Mouse (Mus musculus) liver, adult 2 months (tissue): ENCODE measurements around the gene Serinc3. TPM values are rescaled to one million over a fixed set of nuclear protein-coding genes. Genes with fewer than 3 reads are reported as not detected.

Experiments used
- DNase-seq: peaks from one replicate; pipeline ENCODE4 v3.0.0-alpha.2; 2011; ENCODE audit warnings: low read depth, low spot score; ENCODE audit errors: extremely low read depth
- H3K27ac ChIP-seq: fragments of 200-500 bp; replicated peaks from 2 replicates; pipeline ENCODE4 v1.5.1; 2012; ENCODE audit warnings: low read depth, mild to moderate bottlenecking, control low read depth, inconsistent platforms, low read length; ENCODE audit not compliant: insufficient read depth
- H3K27me3 ChIP-seq: fragments of 200-500 bp; 2 replicates; pipeline ENCODE4 v1.6.1; 2012; ENCODE audit warnings: mild to moderate bottlenecking, moderate library complexity, low read length, inconsistent platforms; ENCODE audit not compliant: control insufficient read depth, insufficient read depth
- H3K36me3 ChIP-seq: fragments of 200-500 bp; 2 replicates; pipeline ENCODE4 v1.6.1; 2012; ENCODE audit warnings: low read length, inconsistent platforms; ENCODE audit not compliant: control insufficient read depth, insufficient read depth
- H3K4me1 ChIP-seq: fragments of 200-500 bp; 2 replicates; pipeline ENCODE4 v1.6.1; 2011; ENCODE audit warnings: low read length; ENCODE audit not compliant: control insufficient read depth, insufficient read depth
- H3K4me3 ChIP-seq: fragments of 200-500 bp; 2 replicates; pipeline ENCODE4 v1.5.1; 2011; ENCODE audit warnings: low read depth, mild to moderate bottlenecking, control low read depth, low read length, moderate library complexity; ENCODE audit not compliant: insufficient read depth
- H3K79me2 ChIP-seq: fragments of 200-500 bp; 2 replicates; pipeline ENCODE4 v1.6.1; 2012; ENCODE audit warnings: inconsistent platforms, mild to moderate bottlenecking, low read length, moderate library complexity; ENCODE audit not compliant: control insufficient read depth, insufficient read depth
- H3K9ac ChIP-seq: fragments of 200-500 bp; 2 replicates; pipeline ENCODE4 v1.6.1; 2012; ENCODE audit warnings: low read depth, mild to moderate bottlenecking, control low read depth, inconsistent platforms, low read length
- CTCF ChIP-seq: fragments of 200-500 bp; IDR thresholded peaks from 2 replicates; pipeline ENCODE4 v1.5.1; 2011; ENCODE audit warnings: low read depth, low read length, control low read depth
- POLR2A ChIP-seq: fragments of 200-500 bp; IDR thresholded peaks from 2 replicates; pipeline ENCODE4 v1.6.1; 2011; ENCODE audit warnings: low read length, control low read depth; ENCODE audit not compliant: insufficient read depth; ENCODE audit errors: extremely low read depth
- WGBS: fragments of 180-500 bp; shearing (Covaris S2); methylation state at CpG from one replicate; pipeline ENCODE4 v1.1.7; 2018; 5-methylcytosine and 5-hydroxymethylcytosine counted together
- polyA plus RNA-seq: library from polyadenylated mRNA; depleted of rRNA; stranded (reverse); fragments of >200 nt; gene quantifications from 2 replicates; pipeline ENCODE4 v1.2.3, GENCODE M21; 2012
- total RNA-seq: library from RNA; depleted of rRNA; stranded (reverse); fragments of >200 nt; gene quantifications from 2 replicates; pipeline ENCODE4 v1.2.3, GENCODE M21; 2014

Serinc3 gene
- total and polyA plus RNA-seq, 2 experiments: 122 to 123 TPM

GRCm38 (mm10) chr2:163642685-163643575 is 2.0 kb downstream of the Serinc3 start:
- peak overlapping the region; percentile 89 for H3K27ac ChIP-seq
- H3K4me1 ChIP-seq: peaks cover 21% of the 10 kb centered on the region
- peaks cover 20% of the 10 kb centered on the region for H3K36me3 ChIP-seq
- peak; percentile 76 for DNase-seq
- peak overlapping the region; percentile 81 for H3K4me3 ChIP-seq
- H3K79me2 ChIP-seq: peaks cover 39% of the 10 kb centered on the region
- 56% methylated on average over 30 of the region's 30 CpGs for WGBS
- H3K27me3 ChIP-seq: no peaks in the 10 kb centered on the region
- peak overlapping the region; percentile 77 for H3K9ac ChIP-seq
- no peak for TF ChIP-seq CTCF
- TF ChIP-seq POLR2A: no peak

- DNase-seq: no peak
- TF ChIP-seq POLR2A (no peak), CTCF (no peak)
- Histone ChIP-seq H3K4me3 (no peak overlapping the region), H3K36me3 (peaks cover 26% of the 10 kb centered on the region), H3K4me1 (peaks cover 28% of the 10 kb centered on the region), H3K27ac (peak overlapping the region; percentile 70; the same call in 1 of the 2 replicates), H3K79me2 (peaks cover 45% of the 10 kb centered on the region), H3K27me3 (no peaks in the 10 kb centered on the region), H3K9ac (no peak overlapping the region)
- WGBS: 67% methylated on average over 3 of the region's 3 CpGs
These were observed 3.2 kb downstream of the Serinc3 start for GRCm38 (mm10) chr2:163641681-163642080.

DNA sequence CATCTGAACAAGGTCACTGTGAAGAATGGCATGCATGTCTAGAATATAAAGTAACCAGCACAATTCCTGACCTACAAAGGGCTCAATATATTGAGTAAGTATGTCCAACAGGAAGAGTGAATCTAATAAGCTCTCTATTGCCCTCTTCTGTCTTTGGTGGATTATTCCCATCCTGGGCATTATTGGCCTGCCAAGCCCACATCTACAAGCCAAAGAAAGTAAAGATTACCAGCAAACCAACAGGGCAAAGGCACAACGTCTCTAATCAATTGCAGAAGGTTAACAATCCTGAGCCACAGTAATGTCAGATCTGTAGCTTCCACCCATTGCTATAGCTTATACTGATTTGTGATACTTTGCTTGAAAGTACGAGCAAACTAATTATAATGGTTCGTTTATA is 4.4 kb downstream of the Serinc3 start:
- H3K9ac ChIP-seq: peak overlapping the region; percentile 44
- peaks cover 34% of the 10 kb centered on the region for H3K36me3 ChIP-seq
- H3K79me2 ChIP-seq: peaks cover 45% of the 10 kb centered on the region
- 43% methylated on average over 3 of the region's 3 CpGs for WGBS
- TF ChIP-seq POLR2A (no peak), CTCF (peak; percentile 26; the same call in 1 of the 2 replicates)
- peak; percentile 79 for DNase-seq
- no peaks in the 10 kb centered on the region for H3K27me3 ChIP-seq
- H3K27ac ChIP-seq: peak overlapping the region; percentile 13
- no peak overlapping the region; the same call in 1 of the 2 replicates for H3K4me3 ChIP-seq
- H3K4me1 ChIP-seq: peaks cover 28% of the 10 kb centered on the region

GRCm38 (mm10) chr2:163637655-163638266 is 7.2 kb downstream of the Serinc3 start:
- H3K27ac ChIP-seq: peak overlapping the region; percentile 34
- WGBS: 46% methylated on average over 5 of the region's 5 CpGs
- no peak overlapping the region for H3K9ac ChIP-seq
- peaks cover 46% of the 10 kb centered on the region for H3K36me3 ChIP-seq
- peaks cover 33% of the 10 kb centered on the region for H3K79me2 ChIP-seq
- H3K4me1 ChIP-seq: peaks cover 28% of the 10 kb centered on the region
- TF ChIP-seq CTCF (no peak), POLR2A (no peak)
- H3K4me3 ChIP-seq: no peak overlapping the region
- H3K27me3 ChIP-seq: no peaks in the 10 kb centered on the region
- no peak for DNase-seq

GRCm38 (mm10) chr2:163636057-163636456 is 8.9 kb downstream of the Serinc3 start:
- no peak for TF ChIP-seq POLR2A
- no peak for TF ChIP-seq CTCF
- no peak overlapping the region for H3K27ac ChIP-seq
- no peak overlapping the region for H3K9ac ChIP-seq
- H3K27me3 ChIP-seq: no peaks in the 10 kb centered on the region
- DNase-seq: no peak
- peaks cover 59% of the 10 kb centered on the region for H3K36me3 ChIP-seq
- 40% methylated on average over 2 of the region's 2 CpGs for WGBS
- peaks cover 22% of the 10 kb centered on the region for H3K4me1 ChIP-seq
- no peak overlapping the region for H3K4me3 ChIP-seq
- H3K79me2 ChIP-seq: peaks cover 27% of the 10 kb centered on the region

GRCm38 (mm10) chr2:163634211-163634610 is 10.7 kb downstream of the Serinc3 start:
- DNase-seq: no peak
- peaks cover 71% of the 10 kb centered on the region for H3K36me3 ChIP-seq
- H3K4me3 ChIP-seq: no peak overlapping the region
- H3K27me3 ChIP-seq: no peaks in the 10 kb centered on the region
- no peak overlapping the region for H3K9ac ChIP-seq
- TF ChIP-seq POLR2A (no peak), CTCF (no peak)
- WGBS: 84% methylated on average over 2 of the region's 2 CpGs
- H3K27ac ChIP-seq: no peak overlapping the region
- peaks cover 15% of the 10 kb centered on the region for H3K4me1 ChIP-seq
- H3K79me2 ChIP-seq: peaks cover 14% of the 10 kb centered on the region; the same call in 1 of the 2 replicates
